Mouse (Mus musculus) hindlimb bud, embryonic 11.5 days (tissue): ENCODE data around the gene Creb5.
A peak's percentile ranks its signal among the peaks of the same experiment; 100 is the strongest.

Source experiments
- DNase-seq: peaks from one replicate; pipeline ENCODE4 v3.0.0-alpha.2; 2012; ENCODE audit warnings: low read depth, low spot score; ENCODE audit errors: extremely low spot score

Creb5 gene

DNA sequence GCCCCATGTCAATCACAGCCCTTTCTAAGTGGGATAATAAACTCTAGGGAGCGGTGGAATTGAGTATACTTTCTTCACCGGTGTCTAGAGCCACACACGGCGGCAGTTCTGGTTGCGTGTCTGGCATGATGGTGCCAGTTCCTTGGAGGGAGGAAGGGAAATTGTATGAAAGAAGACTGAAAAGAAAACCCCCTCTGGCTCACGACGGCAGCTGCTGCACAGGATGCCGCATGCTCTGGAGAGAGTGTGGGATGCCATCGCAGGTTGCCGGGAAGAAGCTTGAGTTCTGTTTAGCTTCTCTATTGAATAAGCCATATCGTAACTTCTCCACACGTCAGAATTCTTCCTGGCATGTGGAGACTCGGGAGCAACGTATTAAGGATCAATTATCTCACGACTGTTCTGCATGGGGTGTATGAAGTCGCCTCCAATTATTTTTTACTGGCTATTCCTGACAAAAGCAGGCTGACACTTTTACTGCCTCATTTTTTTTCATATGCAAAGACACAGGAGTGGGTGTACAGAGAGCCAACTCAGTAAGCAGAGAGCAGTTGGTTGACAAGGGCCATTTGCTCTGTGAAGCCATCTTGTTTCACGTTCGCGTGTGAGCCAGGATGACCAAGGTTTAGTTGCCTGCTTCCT lies 296.3 kb downstream of the Creb5 start:
- peak; percentile 53 for DNase-seq

DNA sequence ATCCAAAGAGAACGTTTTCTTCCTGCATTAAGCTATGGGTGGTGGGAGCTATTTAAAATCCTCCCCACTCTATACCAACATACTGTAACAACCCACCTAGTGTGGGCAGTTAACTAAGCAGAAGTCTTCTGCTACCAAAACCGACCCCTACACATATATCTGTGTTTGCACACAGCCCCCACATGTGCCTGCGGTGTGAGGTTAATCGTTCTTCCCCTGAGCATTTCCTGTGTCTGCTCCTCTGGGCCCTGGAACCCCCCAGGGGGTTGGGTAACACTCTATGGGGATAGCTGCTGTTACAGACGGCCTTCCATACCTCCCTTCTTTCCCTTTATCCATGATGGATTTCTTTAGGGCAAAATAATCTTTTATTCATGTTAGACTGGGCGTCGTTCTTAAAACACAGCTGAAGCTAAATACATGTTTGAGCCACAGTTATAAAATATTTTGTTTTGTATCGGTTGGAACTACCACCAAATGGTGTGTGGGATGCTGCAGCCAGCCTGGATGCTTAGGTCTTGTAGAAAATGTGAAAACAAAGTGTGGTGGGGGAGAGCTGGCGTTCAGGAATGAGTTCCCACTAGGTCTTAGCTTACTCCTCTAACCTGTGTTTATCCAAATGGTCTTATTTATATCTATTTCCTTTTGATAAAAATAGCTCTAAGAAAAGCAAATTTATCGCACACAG lies 297.8 kb downstream of the Creb5 start:
- DNase-seq, result no peak

DNA sequence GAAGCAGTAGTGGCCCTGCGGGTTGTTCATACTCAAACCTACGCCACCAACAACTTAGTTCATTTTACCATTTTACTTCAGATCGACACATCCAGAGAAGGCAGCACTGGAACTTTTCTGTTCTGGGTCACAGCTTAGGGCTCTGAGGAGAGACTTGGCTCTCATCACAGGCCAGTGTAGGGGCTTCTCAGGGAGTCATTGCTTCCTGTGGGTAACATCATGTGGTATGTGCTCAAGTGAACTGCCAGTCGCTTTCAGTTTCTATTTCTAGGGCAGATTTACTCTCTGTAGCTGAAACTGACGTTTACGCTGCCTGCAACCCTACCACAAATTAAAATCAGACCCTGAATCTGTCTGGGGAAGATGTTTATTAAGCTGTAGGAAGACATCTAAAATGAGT lies 302.7 kb downstream of the Creb5 start:
- no peak for DNase-seq

DNA sequence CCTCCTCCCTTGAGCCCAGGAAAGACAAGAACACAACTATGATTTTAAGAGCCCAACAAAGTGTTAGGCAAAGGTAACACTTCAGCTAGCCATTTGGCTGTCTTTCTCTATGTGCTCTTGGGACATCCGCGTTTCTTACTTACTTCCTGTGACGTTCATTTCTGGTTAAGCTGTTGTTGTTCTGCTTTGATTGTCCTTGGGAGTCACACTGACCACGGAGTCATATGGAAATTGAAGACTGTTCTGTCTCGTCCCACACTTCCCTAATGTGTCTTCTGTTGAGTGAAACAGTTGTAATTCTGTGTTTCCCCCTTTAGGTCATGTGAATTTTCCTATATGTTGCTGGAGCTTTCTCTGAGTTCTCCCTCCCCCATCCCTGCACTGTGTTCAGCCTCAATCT lies 305.2 kb downstream of the Creb5 start:
- DNase-seq, result no peak

DNA sequence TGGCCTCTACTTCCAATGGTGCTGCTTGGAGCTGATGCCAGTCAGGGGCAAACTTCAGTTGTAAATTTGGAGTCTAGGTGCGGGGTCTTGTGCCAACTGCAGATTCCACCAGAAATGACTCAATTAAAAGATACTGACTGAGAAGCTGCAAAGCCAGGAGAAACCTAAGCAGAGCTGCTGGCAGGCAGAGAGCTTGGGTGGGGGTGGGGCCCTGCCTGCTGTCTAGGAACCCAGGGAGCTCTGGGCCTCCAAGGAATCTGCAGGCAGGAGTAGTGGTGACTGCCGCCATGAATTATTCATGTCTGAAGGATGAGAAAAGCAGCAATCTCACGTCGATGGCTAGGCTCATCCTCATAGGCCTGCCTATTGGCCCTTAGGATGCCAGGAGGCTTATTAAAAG lies 306.5 kb downstream of the Creb5 start:
- DNase-seq, result no peak

DNA sequence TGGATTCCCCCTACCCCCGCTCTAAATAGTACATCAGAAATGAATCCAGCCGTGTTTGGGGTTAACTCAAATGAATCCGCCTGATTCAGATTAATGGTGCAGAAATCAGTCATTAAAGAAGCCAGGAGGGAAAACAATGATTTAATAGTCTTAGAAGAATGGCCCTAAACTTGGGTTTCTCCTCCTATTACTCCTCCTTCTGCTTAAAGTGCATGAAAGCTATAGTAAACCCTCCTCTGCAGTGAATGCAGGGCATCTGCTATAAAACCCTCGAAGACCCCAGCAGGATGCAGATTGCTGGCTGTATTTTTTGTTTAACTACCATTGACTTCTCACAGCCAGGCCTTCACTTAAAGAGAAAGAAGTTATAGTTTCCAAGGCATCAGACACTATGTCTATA lies 307.2 kb downstream of the Creb5 start:
- DNase-seq, result no peak

DNA sequence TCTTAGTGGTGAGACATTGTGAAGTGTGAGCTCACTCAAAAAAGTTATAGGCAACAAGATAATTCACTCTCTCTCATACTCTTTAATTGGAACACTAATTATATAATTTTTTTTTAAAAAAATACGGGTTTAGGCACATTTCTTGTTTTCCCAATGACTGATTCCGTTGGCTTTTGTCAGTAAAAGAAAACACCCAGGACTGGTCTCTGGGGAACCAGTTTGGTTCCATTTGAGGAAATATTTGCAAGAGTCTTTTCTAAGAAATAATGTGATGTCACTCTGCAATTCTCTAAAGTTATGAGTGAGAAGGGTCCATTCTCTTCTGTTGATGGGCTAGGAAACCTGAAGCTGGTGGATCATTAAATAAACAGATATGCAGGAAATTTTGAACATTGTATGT lies 309.3 kb downstream of the Creb5 start:
- DNase-seq, result no peak

DNA sequence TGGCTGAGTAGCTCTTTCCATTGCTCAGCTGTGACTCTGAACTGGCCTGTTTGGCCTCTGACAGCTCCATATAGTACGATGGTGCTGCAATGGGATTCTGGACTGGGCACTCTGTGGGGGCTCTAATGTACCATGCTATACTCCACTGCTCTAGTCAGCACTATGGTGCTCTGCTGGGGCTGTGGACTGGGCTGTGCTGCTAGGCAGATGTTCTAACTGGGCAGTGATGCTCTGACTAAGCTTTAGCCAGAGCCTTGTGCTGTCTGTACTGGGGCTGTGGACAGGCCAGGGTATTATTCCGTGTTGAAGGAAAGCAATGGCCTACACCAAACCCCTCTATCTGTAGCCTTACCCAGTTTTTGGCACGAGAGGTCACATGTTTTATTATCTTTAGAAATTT lies 316.0 kb downstream of the Creb5 start:
- no peak for DNase-seq

DNA sequence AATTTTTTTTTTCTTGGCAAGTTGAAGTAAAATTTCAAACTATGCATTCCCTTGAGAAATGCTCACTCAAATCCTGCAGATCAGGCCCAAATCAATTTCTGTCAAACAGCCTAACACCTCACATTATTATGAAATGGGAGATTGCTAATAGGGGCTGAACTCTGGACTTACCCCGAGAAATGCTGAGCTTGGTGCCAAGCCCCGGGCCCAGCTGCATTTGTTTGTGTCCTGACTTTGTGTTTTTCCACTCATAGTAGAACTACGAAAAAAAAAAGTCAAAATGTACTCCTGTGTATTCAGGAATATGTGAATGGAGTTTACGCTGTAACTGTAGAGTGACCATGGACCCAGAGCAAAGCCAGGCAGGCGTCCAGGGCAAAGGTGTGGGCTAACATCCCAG lies 316.6 kb downstream of the Creb5 start:
- DNase-seq, result no peak

DNA sequence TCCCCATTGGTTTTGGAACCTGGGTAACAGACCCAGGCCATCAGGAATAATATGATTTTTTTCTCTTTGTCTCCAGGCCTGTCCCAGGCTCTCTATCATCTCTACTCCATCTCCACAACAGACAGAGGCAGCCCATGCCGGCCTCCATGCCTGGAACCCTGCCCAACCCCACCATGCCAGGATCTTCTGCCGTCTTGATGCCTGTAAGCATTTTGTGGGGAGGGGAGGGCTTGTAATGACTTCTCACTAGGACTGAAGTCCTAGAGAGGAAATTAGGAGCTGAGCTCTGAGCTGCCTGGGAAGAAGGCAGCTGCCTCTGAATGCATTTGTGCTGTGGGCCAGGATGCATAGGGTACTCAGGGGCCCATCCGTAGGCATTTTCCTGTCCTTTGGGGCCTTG lies 317.3 kb downstream of the Creb5 start:
- DNase-seq, result no peak

DNA sequence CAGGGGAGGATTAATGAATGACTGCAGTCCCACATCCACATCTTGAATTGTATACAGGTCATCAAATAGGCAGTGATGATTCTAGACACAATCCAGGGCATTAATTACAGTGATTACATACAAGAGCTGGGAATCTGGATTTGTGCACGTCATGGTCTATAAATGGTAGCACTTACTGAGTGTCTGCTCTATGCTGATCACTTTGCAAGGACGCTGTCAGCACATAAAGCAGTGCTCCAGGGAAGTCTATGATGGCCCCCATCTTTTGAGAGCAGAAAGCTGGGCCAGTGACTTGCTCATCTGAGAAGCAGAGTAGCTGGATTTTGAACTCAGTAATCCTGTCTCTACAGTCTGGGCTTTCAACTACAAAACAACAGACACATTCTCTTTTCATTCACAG lies 318.1 kb downstream of the Creb5 start:
- DNase-seq, result no peak

DNA sequence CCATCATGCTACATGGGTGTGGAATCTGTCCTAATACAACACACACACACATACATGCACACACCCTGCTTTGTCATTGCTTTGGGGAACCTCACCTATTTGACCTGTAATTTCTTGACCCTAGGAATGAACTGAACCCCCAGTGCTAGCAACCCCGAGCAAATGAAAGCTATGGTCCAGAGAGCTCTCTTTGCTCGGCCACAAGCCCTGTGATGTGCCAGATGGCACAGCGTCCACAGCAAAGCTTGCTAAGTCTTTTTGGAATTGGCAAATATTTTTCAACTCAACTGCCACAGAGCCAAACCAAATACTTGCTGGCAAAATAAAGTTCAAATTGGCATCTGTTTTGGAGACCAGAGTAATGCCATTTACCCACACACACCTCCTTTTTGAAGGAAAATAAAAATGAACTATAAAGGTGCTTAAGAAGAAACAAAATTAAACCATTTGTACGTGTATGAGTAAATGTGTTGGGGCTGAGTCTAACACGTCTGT lies 324.4 kb downstream of the Creb5 start:
- DNase-seq, result no peak

DNA sequence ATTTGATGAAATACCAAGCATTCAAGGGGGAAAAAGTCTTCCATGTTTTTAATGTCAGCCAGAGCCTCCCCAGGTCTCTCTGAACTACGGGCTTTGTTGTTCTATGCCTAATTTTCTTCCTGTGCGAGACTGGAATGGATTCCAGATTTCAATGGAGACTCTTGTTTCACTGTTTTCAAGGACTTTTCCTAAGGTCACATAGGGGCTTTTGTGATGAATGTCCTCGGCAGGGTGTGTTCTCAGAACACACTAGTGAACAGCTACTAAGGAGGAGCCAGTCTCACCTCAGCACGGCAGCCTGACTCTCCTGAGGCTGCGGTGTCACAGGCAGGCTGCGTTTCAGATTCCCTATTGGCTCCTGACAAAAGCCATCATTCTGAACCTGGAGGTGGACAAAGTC lies 325.6 kb downstream of the Creb5 start:
- no peak for DNase-seq

DNA sequence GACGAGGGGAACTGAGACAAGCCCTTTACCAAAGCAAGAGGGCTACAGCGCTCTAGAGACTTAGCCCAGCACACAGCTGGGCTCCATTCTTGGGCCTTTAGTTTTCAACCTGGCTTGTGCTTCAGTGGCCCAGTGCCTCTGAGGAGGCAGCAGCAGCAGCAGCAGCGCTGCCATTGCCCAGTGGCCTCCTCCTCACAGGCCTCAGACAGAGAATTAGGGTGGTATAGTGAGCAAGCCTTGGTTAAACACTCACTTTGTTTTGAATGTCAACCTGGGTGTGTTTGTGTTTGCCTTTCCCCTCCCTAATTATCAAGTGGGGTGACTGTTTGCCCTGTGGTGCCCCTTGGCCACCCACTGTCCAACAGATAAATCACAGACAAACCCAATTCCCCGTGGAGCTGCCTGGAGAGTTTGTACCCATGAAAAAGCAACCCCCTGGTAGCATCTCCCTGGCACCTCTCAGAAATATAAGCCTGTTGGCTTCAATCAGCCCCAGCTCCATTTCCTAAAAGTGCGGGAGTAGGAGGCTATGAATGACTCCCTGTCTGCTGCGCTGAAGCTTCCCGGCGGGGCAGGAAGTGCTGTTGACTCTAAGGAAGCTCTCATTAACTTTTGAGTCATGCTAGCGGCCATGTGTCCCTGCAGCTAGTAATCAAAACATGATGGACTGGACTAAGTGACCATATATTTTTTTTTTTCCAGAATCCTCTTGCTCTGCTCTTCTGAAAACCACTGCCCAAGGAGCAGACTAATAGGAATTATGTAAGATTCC lies 328.6 kb downstream of the Creb5 start:
- DNase-seq, result no peak

DNA sequence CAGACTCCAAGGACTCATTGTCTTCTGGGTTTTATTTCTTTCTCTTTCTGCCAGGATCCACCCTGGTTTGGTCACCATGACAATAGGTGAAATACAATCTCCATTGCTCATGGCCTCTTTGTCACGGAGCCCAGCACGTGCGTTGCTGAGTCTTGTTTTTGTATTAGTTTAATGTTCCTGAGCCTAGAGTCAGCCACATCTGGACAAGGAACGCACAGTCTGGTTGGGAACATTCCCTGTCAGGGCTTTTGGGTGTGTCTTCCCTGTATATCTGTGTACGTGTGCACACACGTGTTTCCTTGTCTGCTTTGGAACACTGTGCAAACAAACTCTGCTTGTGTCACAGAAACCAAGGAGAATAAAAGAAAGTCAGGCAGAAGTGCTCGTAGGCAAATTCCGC lies 331.1 kb downstream of the Creb5 start:
- no peak for DNase-seq

DNA sequence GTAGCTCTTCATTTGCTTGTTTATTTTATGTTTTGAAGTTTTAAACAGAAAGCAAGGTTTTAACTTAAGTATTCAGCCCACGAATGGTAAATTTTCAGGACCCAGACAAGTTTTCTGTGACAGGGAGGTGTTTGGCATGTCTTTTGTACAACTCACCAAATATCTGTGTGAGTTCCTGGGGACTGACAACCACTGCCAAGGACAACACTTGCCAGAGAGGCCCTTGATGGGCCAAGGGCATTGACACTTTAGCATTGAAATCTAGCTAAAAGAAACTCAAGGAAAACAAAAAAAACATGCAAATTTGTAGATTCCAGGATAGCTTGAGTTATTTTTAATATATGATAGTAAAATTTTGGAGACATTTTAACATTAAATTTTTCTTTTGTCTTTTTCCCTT lies 332.6 kb downstream of the Creb5 start:
- no peak for DNase-seq

DNA sequence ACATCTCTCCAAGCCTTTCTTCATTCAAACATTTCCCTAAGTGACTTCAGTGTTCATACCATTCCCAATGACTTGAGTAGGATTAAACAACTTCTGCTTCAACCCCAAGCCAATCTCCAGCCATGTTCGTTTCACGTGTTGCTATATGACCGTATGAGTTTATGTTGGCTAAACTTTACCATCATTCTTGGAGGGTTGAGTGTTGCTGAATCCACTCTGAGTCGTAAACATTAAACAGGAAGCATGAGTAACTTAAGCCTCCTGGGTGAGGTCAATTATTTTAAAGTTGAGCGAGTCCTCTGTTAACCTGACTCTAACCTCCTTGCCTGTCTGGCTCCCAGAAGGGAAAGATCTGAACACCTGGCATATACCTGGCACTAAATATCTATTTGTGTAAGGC lies 334.2 kb downstream of the Creb5 start:
- no peak for DNase-seq

DNA sequence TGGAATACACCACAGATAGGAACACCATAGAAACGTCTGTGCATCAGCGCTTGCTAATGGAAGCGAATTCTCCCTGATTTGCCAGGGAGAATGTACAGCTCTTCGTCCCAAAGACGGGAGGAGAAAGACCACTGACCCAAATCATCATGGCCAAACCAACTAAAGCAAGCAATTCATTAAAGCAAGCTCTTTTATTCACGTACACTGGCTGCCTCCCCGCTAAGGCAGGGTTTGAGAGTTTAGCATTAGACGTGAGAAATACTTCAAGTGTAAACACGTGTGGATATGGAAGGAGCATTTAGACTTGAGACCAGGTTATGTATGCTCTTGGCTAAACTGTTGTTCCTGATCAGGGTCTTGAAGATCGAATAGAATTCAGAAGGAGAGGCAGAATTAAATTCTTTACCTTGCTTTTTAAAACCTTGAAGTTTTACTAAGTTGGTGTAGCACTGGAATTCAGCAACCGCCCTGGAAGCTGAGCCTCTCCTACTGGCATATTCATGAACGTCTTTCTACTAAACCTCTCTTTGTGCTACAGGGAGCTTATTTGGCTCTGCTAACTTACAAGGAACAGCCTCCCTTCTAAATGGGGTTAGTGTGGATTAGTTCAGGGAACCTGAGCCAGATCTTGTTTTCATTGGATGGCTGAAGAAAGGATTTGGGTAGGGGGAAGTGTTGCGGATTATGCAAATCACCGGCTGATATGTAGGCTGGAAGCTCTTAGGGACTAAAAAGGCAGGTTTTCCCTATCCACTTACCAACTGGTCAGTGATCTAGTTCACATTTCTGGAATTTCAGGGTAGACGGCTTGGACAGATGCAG lies 337.6 kb downstream of the Creb5 start:
- no peak for DNase-seq

DNA sequence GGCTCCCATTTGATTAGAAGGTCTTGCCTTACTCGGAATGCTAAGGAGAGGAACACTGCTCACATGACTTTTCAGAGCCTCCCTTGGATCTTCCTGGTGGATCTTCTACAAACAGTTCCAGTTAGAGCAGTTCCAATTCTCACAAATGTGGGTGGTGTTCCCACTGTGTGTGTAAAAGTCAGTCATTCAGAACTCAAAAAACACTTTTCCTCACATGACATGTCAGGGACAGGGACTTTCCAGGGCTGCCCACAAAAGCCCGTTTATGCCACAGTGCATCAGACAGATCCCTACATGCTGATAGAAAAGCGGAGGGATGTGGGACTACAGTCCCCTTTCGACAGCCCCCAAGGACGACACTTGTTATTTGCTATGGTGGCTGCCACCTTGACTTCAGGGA lies 339.0 kb downstream of the Creb5 start:
- DNase-seq, result no peak

DNA sequence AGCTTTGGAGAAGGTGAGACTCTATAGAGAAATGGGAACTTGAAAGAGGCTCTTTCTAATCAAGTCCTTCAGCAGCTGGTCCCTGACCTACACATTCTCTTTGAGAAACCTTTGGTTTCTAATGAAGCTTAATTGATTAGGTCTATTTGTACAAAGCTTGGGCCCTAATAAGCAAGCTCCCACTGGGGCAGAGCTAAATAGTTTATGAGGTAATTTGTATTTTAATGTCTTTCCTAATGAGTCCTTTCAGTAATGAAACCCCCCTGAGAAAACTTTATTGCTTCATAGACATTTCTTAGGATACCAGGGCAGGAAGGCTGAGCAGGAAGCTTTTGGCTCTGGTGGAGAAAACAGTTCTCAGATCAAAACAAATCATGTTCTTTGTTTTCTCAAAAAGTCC lies 341.6 kb downstream of the Creb5 start:
- no peak for DNase-seq

DNA sequence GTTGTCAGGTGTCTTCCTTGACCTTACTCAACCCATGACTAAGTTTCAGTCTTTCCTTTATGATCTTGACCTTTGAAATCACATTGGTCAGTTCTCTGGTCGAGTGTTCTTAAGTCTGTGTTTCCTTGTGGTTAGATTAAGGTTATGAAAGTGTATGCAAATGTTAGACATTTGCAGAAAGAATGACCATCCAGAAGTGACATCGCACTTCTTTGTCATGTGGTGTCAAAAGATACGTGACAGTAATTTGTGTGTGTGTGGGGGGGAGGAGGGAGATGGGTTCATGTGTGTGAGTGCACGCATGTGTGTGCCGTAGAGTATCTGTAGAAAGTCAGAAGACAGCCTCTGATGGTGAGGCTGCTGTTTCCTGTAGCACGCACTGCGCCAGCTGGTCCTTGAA lies 348.4 kb downstream of the Creb5 start:
- DNase-seq, result no peak
